In genomic region chr14:75541731-75542130, GRCm38 (mm10) we compare ENCODE assay signal across 14 mouse cellular contexts. TPM values are rescaled to one million over a fixed set of nuclear protein-coding genes. Genes with fewer than 3 reads are reported as not detected.
DNase-seq lines count a peak whose midpoint lies in the region; ATAC-seq and TF ChIP-seq lines count a peak whose summit lies in the region.
"Had no signal": no experiment of that assay in that cellular context is flagged by ENCODE, and none has a peak within 500 bp of the region (broad histone marks: within the 10 kb centered on the region; RNA-seq: fewer than 3 reads in every experiment).

No protein-coding gene starts in this region.

- peak overlapping the region; percentile 68; the same call in 1 of the 2 replicates for H3K27ac ChIP-seq in midbrain, embryonic 10.5 days (replicated peaks)
- H3K27ac ChIP-seq in midbrain, postnatal 0 days (ENCODE audit: low read depth, low read length) = no peak overlapping the region
- peak overlapping the region; percentile 81 for H3K27ac ChIP-seq in midbrain, embryonic 12.5 days (replicated peaks)
- H3K27ac ChIP-seq: gastrocnemius, adult 2 months had no signal

- no peaks in the 10 kb centered on the region for H3K36me3 ChIP-seq in midbrain, embryonic 10.5 days
- no peaks in the 10 kb centered on the region for H3K36me3 ChIP-seq in midbrain, postnatal 0 days (ENCODE audit: insufficient read depth, low read length)
- no peaks in the 10 kb centered on the region for H3K36me3 ChIP-seq in midbrain, embryonic 12.5 days

- ATAC-seq in midbrain, postnatal 0 days (ENCODE audit: low FRiP score) = no peak
- ATAC-seq in midbrain, embryonic 12.5 days (ENCODE audit: low FRiP score, low read depth) = peak; percentile 18; the same call in 1 of the 2 replicates

- TF ChIP-seq CTCF in midbrain, postnatal 0 days (IDR thresholded peaks at IDR 0.05) = no peak

- H3K9me3 ChIP-seq in midbrain, embryonic 10.5 days (replicated peaks) = no peaks in the 10 kb centered on the region
- no peaks in the 10 kb centered on the region for H3K9me3 ChIP-seq in midbrain, postnatal 0 days (ENCODE audit: low read length)
- no peaks in the 10 kb centered on the region for H3K9me3 ChIP-seq in midbrain, embryonic 12.5 days

- peaks cover 19% of the 10 kb centered on the region for H3K27me3 ChIP-seq in midbrain, embryonic 10.5 days (ENCODE audit: low read depth, poor library complexity, severe bottlenecking)
- H3K27me3 ChIP-seq in midbrain, postnatal 0 days (ENCODE audit: insufficient read depth, low read length) = no peaks in the 10 kb centered on the region
- peaks cover 6% of the 10 kb centered on the region; the same call in 1 of the 2 replicates for H3K27me3 ChIP-seq in midbrain, embryonic 12.5 days

- H3K4me1 ChIP-seq in midbrain, embryonic 10.5 days = peaks cover 50% of the 10 kb centered on the region
- peaks cover 5% of the 10 kb centered on the region; the same call in 1 of the 2 replicates for H3K4me1 ChIP-seq in midbrain, postnatal 0 days (ENCODE audit: insufficient read depth, low read length)
- H3K4me1 ChIP-seq in midbrain, embryonic 12.5 days = peaks cover 33% of the 10 kb centered on the region

- peak; percentile 55 for DNase-seq in midbrain, embryonic 10.5 days (ENCODE audit: low spot score)
- DNase-seq in midbrain, postnatal 0 days (ENCODE audit: low spot score) = no peak
- peak; percentile 81 for DNase-seq in forelimb bud, embryonic 11.5 days (ENCODE audit: low read depth, low spot score)
- no peak for DNase-seq in gastrocnemius, postnatal 36 days
- DNase-seq in urinary bladder, postnatal 14 days (ENCODE audit: low spot score) = no peak
- DNase-seq in ovary, adult 18-20 months (ENCODE audit: low spot score) = no peak
- DNase-seq in spleen, postnatal 10 days (ENCODE audit: low spot score in 2 of 2) = no peak
- DNase-seq: gastrocnemius, adult 2 months had no signal

- H3K9ac ChIP-seq in midbrain, postnatal 0 days (replicated peaks; ENCODE audit: low read length, poor library complexity, severe bottlenecking) = no peak overlapping the region
- no peak overlapping the region for H3K9ac ChIP-seq in midbrain, embryonic 12.5 days (replicated peaks)

- no peak overlapping the region for H3K4me2 ChIP-seq in midbrain, postnatal 0 days (ENCODE audit: low read depth, low read length, poor library complexity, severe bottlenecking)
- peak overlapping the region; percentile 35; the same call in 1 of the 2 replicates for H3K4me2 ChIP-seq in midbrain, embryonic 12.5 days (replicated peaks)

- H3K4me3 ChIP-seq in midbrain, embryonic 10.5 days = no peak overlapping the region
- H3K4me3 ChIP-seq in midbrain, postnatal 0 days (ENCODE audit: low read depth, low read length) = no peak overlapping the region
- H3K4me3 ChIP-seq in midbrain, embryonic 12.5 days = no peak overlapping the region
- H3K4me3 ChIP-seq: gastrocnemius, adult 2 months had no signal

- intact Hi-C loops in gastrocnemius, postnatal 36 days (cut with DNase I) = no loop called here

- 12% methylated on average over 8 of the region's 8 CpGs for WGBS in midbrain, embryonic 10.5 days
- 21% methylated on average over 8 of the region's 8 CpGs for WGBS in midbrain, postnatal 0 days
- 10% methylated on average over 8 of the region's 8 CpGs for WGBS in midbrain, embryonic 12.5 days

RNA-seq across cellular contexts. Expression of gene Spert, which starts 51.2 kb away (rescaled TPM):
- polyA plus RNA-seq in midbrain, embryonic 10.5 days (2016; fragmentation: Nextera tagmentation; extraction: Ambion mirVana) = not detected in 2 replicates
- not detected in 2 replicates for total RNA-seq in midbrain, postnatal 0 days (2014; rRNA removed)
- not detected in 2 replicates for polyA plus RNA-seq in midbrain, postnatal 0 days (2015; fragmentation: Nextera tagmentation; extraction: Ambion mirVana)
- not detected in 2 replicates for polyA plus RNA-seq in midbrain, embryonic 12.5 days (2016; fragmentation: Nextera tagmentation; extraction: Ambion mirVana)
- not detected for total RNA-seq in gastrocnemius, postnatal 36 days (2021)
- total RNA-seq: gastrocnemius, adult 2 months; liver, adult 2 months had no signal
- polyA plus RNA-seq: brain, embryonic 14.5 days; cortical plate, adult 2 months; heart, embryonic 14.5 days; large intestine, adult 2 months; liver, adult 2 months had no signal

Comparison
In these comparisons a context has a peak if more than half of its experiments do, and no peak if none do; other contexts are left out.
1. DNase-seq: peak in midbrain, embryonic 10.5 days (single experiment) and forelimb bud, embryonic 11.5 days (single experiment); none in midbrain, postnatal 0 days (single experiment), gastrocnemius, postnatal 36 days (0 of 2), urinary bladder, postnatal 14 days (single experiment), ovary, adult 18-20 months (single experiment) and spleen, postnatal 10 days (0 of 2).